Mouse (Mus musculus): ENCODE results near the gene Zfp839. TPM values are rescaled to one million over a fixed set of nuclear protein-coding genes. Genes with fewer than 3 reads are reported as not detected.
A peak's percentile ranks its signal among the peaks of the same experiment; 100 is the strongest.

Gene Zfp839
- polyA plus RNA-seq, 1 experiment from 2014 or later, result 1.6 TPM

- Histone ChIP-seq H3K27ac (ENCODE audit: low read depth, low read length) (no peak overlapping the region), H3K9ac (ENCODE audit: low read depth, low read length) (no peak overlapping the region), H3K4me1 (replicated peaks; ENCODE audit: control insufficient read depth, insufficient read depth, low read length) (no peaks in the 10 kb centered on the region), H3K36me3 (ENCODE audit: control insufficient read depth, insufficient read depth) (no peaks in the 10 kb centered on the region), H3K4me2 (replicated peaks; ENCODE audit: low read depth) (no peak overlapping the region), H3K9me3 (ENCODE audit: control insufficient read depth) (no peaks in the 10 kb centered on the region), H3K27me3 (replicated peaks; ENCODE audit: control insufficient read depth, insufficient read depth, low read length) (no peaks in the 10 kb centered on the region), H3K4me3 (ENCODE audit: low read depth, low read length) (no peak overlapping the region)
- no peak for ATAC-seq
- 50% methylated on average over 5 of the region's 5 CpGs for WGBS
- TF ChIP-seq CTCF (IDR thresholded peaks at IDR 0.05; ENCODE audit: low read depth), result no peak
These were observed 12.7 kb upstream of the Zfp839 start for GRCm38 (mm10) chr12:110837192-110837841.

GRCm38 (mm10) chr12:110837850-110838249 lies 12.2 kb upstream of the Zfp839 start:
- ATAC-seq, result no peak
- Histone ChIP-seq H3K9me3 (ENCODE audit: control insufficient read depth) (no peaks in the 10 kb centered on the region), H3K4me3 (ENCODE audit: low read depth, low read length) (no peak overlapping the region), H3K4me1 (replicated peaks; ENCODE audit: control insufficient read depth, insufficient read depth, low read length) (no peaks in the 10 kb centered on the region), H3K27me3 (replicated peaks; ENCODE audit: control insufficient read depth, insufficient read depth, low read length) (no peaks in the 10 kb centered on the region), H3K4me2 (replicated peaks; ENCODE audit: low read depth) (no peak overlapping the region), H3K36me3 (ENCODE audit: control insufficient read depth, insufficient read depth) (no peaks in the 10 kb centered on the region), H3K9ac (ENCODE audit: low read depth, low read length) (no peak overlapping the region), H3K27ac (ENCODE audit: low read depth, low read length) (no peak overlapping the region)
- no peak for TF ChIP-seq CTCF (IDR thresholded peaks at IDR 0.05; ENCODE audit: low read depth)
- 90% methylated on average over 8 of the region's 8 CpGs for WGBS

DNA sequence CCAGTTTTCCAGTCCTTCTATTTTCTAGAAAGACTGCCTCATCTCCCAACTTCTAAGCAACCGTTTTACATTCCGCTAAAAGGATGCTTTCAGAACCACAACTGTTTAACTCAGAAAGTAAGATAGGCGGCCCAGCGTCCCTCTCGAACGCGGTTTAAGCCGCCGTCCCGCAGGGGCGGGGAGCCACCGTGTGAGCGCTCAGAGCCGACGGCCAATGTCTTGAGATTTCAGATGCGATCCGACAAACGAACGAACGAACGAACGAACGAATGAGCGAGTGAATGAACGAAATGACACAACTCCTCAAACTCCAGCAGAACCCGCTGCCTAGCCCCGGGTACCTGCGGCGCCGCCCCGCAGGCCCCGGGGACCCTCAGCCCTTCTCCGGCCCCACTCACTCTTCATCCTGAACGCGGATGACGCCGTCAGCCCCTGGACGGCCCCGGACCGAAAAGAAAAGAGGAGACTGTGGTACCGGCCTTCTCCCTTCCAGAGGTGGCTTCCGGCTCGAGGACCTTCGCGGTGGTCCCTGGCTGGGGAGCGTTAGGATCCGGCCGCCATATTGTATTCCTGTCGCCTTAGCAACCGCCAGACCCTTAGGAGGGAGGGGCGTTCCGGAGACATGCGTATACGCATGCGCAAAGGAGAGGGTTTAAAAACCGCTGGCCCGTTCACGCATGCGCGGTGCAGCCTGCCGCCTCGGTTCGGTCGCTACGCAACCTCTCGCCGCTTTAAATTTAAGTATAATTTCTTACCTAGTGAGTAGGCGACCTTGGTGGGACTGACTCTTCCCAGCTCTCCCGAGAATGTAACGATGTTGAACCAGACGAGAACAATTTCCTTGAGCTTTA lies 9.5 kb upstream of the Zfp839 start, which contains the start of gene Mok:
Gene Mok, minus strand, starts transcription at position 592 of the 851 bp plus-strand sequence.
- H3K27ac ChIP-seq (ENCODE audit: low read depth, low read length), result no peak within 1 kb of the TSS
- no peak for TF ChIP-seq CTCF (IDR thresholded peaks at IDR 0.05; ENCODE audit: low read depth)
- WGBS, result under 1% methylated on average over 71 of the region's 71 CpGs
- peak; percentile 31; the same call in 1 of the 2 replicates for ATAC-seq
- no peaks in the 10 kb centered on the region for H3K27me3 ChIP-seq (replicated peaks; ENCODE audit: control insufficient read depth, insufficient read depth, low read length)
- no peaks in the 10 kb centered on the region for H3K36me3 ChIP-seq (ENCODE audit: control insufficient read depth, insufficient read depth)
- peak within 1 kb of the TSS; percentile 69 for H3K4me3 ChIP-seq (ENCODE audit: low read depth, low read length)
- H3K9me3 ChIP-seq (ENCODE audit: control insufficient read depth), result no peaks in the 10 kb centered on the region
- H3K4me2 ChIP-seq (replicated peaks; ENCODE audit: low read depth), result peak within 1 kb of the TSS; percentile 85
- peaks cover 5% of the 10 kb centered on the region; the same call in 1 of the 2 replicates for H3K4me1 ChIP-seq (replicated peaks; ENCODE audit: control insufficient read depth, insufficient read depth, low read length)
- peak within 1 kb of the TSS; percentile 23; the same call in 1 of the 2 replicates for H3K9ac ChIP-seq (ENCODE audit: low read depth, low read length)

- peaks cover 8% of the 10 kb centered on the region; the same call in 1 of the 2 replicates for H3K4me1 ChIP-seq (replicated peaks; ENCODE audit: control insufficient read depth, insufficient read depth, low read length)
- no peak overlapping the region for H3K9ac ChIP-seq (ENCODE audit: low read depth, low read length)
- no peaks in the 10 kb centered on the region for H3K27me3 ChIP-seq (replicated peaks; ENCODE audit: control insufficient read depth, insufficient read depth, low read length)
- H3K4me2 ChIP-seq (replicated peaks; ENCODE audit: low read depth), result no peak overlapping the region
- H3K9me3 ChIP-seq (ENCODE audit: control insufficient read depth), result no peaks in the 10 kb centered on the region
- TF ChIP-seq CTCF (IDR thresholded peaks at IDR 0.05; ENCODE audit: low read depth), result no peak
- ATAC-seq, result no peak
- H3K4me3 ChIP-seq (ENCODE audit: low read depth, low read length), result no peak overlapping the region
- H3K36me3 ChIP-seq (ENCODE audit: control insufficient read depth, insufficient read depth), result no peaks in the 10 kb centered on the region
- H3K27ac ChIP-seq (ENCODE audit: low read depth, low read length), result no peak overlapping the region
- 69% methylated on average over 5 of the region's 5 CpGs for WGBS
These were observed 8.1 kb upstream of the Zfp839 start for GRCm38 (mm10) chr12:110841731-110842493.

- H3K27me3 ChIP-seq (replicated peaks; ENCODE audit: control insufficient read depth, insufficient read depth, low read length), result no peaks in the 10 kb centered on the region
- H3K4me3 ChIP-seq (ENCODE audit: low read depth, low read length), result peak overlapping the region; percentile 61
- H3K27ac ChIP-seq (ENCODE audit: low read depth, low read length), result no peak overlapping the region
- TF ChIP-seq CTCF (IDR thresholded peaks at IDR 0.05; ENCODE audit: low read depth), result peak; percentile 95
- H3K4me2 ChIP-seq (replicated peaks; ENCODE audit: low read depth), result peak overlapping the region; percentile 72
- H3K4me1 ChIP-seq (replicated peaks; ENCODE audit: control insufficient read depth, insufficient read depth, low read length), result peaks cover 8% of the 10 kb centered on the region; the same call in 1 of the 2 replicates
- 0 out of 2 replicates have a peak, but pooled peaks have one; percentile 29 for ATAC-seq
- no peaks in the 10 kb centered on the region for H3K9me3 ChIP-seq (ENCODE audit: control insufficient read depth)
- 0 out of 2 replicates have a peak overlapping the region, but pooled peaks have one; percentile 58 for H3K9ac ChIP-seq (ENCODE audit: low read depth, low read length)
- no peaks in the 10 kb centered on the region for H3K36me3 ChIP-seq (ENCODE audit: control insufficient read depth, insufficient read depth)
- WGBS, result 19% methylated on average over 32 of the region's 32 CpGs
These were observed 6.6 kb upstream of the Zfp839 start for GRCm38 (mm10) chr12:110843194-110844048.
